Mouse (Mus musculus): ENCODE data around the gene 1700019D03Rik.
"Not testable (repeated sequence)": the region's sequence is repeated elsewhere in the genome, so short reads cannot be mapped to it uniquely, and the experiment has no call there.

The 1700019D03Rik gene

GRCm38 (mm10) chr1:52954456-52954855, 65.5 kb downstream of the 1700019D03Rik start:
- DNase-seq (ENCODE audit: low spot score): no peak

- DNase-seq (ENCODE audit: low spot score): no peak
These were observed 66.4 kb downstream of the 1700019D03Rik start for GRCm38 (mm10) chr1:52953548-52953947.

- DNase-seq (ENCODE audit: low spot score): no peak
These were observed 67.2 kb downstream of the 1700019D03Rik start for GRCm38 (mm10) chr1:52952551-52953397.

GRCm38 (mm10) chr1:52952143-52952542, 67.8 kb downstream of the 1700019D03Rik start:
- DNase-seq (ENCODE audit: low spot score): no peak

- DNase-seq (ENCODE audit: low spot score): no peak
These were observed 68.7 kb downstream of the 1700019D03Rik start for GRCm38 (mm10) chr1:52951146-52951868.

- DNase-seq (ENCODE audit: low spot score): no peak
These were observed 72.1 kb downstream of the 1700019D03Rik start for GRCm38 (mm10) chr1:52947895-52948294.

GRCm38 (mm10) chr1:52939021-52939420, 81.0 kb downstream of the 1700019D03Rik start:
- DNase-seq (ENCODE audit: low spot score): no peak

GRCm38 (mm10) chr1:52934494-52934893, 85.5 kb downstream of the 1700019D03Rik start:
- DNase-seq (ENCODE audit: low spot score): no peak

GRCm38 (mm10) chr1:52924482-52924881, 95.5 kb downstream of the 1700019D03Rik start:
- DNase-seq (ENCODE audit: low spot score): not testable (repeated sequence)

GRCm38 (mm10) chr1:52918897-52919296, 101.1 kb downstream of the 1700019D03Rik start:
- not testable (repeated sequence) for DNase-seq (ENCODE audit: low spot score)

- no peak for DNase-seq (ENCODE audit: low spot score)
These were observed 103.3 kb downstream of the 1700019D03Rik start for GRCm38 (mm10) chr1:52916655-52917054.

- no peak for DNase-seq (ENCODE audit: low spot score)
These were observed 110.2 kb downstream of the 1700019D03Rik start for GRCm38 (mm10) chr1:52909783-52910182.

GRCm38 (mm10) chr1:52884208-52884607, 135.8 kb downstream of the 1700019D03Rik start:
- no peak for DNase-seq (ENCODE audit: low spot score)
